Mouse (Mus musculus): ENCODE data around the gene Nle1. TPM values are rescaled to one million over a fixed set of nuclear protein-coding genes. Genes with fewer than 3 reads are reported as not detected.
A peak's percentile ranks its signal among the peaks of the same experiment; 100 is the strongest.

The Nle1 gene
- total RNA-seq, 2 experiments from 2014 or later: 11.9 to 12.1 TPM

GRCm38 (mm10) chr11:82914711-82915352, 6.6 kb upstream of the Nle1 start:
- DNase-seq: no peak

DNA sequence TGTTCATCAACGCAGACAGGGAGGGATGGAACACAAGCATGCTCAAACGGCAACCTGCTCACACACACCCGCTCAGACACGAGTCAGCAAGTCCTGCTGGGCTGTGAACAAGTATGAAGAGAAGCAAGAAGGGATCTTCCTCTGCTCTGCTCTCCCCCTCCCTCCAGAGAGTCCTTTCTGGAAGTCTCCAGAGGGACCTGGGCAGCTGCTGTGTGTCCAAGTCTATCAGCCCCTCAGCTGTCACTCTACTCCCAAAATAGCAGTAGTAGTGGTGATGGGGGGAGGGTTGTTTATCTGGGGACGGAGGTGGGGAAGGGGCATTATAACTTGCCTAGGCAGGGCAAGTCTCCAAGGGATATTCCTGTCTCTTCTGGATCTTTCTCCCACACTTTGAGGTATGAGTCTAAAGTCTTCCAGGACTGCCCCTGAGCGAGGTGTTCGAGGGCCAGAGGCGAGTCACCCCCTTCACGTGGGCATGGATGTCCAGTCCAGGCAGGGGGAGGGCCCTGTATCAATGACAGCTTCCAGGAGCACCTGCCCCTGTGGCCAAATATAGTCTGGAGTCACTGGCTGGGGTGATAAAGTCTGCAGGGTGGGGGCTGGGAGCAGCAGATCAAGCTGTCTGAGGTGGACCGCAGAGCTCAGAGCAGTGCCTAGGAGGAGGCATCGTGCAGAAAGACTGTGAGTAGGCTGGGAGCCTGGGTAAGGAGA, 2.6 kb upstream of the Nle1 start:
- DNase-seq: peak; percentile 85

GRCm38 (mm10) chr11:82910250-82910649, 2.0 kb upstream of the Nle1 start, which contains the start of gene Unc45b:
TSS of gene Unc45b (plus strand) at chr11:82910550.
- no peak for DNase-seq

GRCm38 (mm10) chr11:82908608-82908989, 388 bp upstream of the Nle1 start:
- no peak for DNase-seq

DNA sequence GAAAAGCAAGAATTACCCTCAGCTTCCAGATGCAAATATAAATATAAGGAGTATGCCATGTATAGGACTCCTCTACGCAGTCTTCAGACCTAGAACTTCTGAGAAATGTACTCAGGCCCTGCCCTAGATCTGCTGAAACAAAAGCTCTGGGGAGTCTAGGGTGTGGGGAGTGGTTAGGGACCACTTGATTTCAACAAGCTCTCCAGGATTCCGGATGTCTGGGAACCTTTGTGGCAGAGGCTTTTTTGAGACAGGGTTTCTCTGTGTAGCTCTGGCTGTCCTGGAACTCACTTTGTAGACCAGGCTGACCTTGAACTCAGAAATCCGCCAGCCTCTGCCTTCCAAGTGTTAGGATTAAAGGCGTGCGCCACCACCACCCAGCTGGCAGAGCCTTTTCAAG, 2.4 kb downstream of the Nle1 start:
- no peak for DNase-seq

- DNase-seq: no peak
These were observed 3.3 kb downstream of the Nle1 start for GRCm38 (mm10) chr11:82904952-82905351.

DNA sequence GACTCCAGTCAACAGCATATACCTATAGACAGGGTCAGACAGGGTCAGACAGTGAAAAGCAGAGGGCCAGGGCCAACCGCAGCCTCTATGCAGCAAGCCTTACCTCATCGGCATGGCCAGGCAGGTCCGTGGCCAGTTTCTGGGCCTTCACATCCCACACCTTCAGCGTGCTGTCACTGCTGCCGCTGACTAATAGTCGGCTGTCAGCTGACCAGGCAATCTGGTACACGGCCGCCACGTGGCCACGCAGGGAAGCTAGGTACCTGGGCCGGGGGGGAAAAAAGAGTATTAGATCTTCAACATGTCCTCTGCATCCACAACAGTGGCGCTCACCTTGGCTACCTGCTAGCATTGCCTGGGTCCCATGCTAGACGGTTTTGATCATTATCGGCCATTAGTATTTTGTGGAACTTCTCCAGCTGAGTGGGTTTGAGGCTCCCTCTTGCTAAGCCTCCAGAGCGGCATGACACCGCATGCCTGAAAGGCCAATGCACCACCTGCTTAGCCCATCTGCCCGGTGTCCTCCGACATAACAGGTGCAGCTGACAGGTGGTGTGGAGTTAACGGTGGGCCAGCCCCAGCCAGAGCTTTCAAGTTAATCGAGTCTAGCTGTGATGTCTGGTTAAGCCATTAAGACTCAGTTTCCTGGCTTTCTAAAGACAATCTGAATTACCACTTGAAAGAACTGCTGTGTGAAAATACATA, 6.5 kb downstream of the Nle1 start:
- DNase-seq: no peak

- DNase-seq: no peak
These were observed 8.5 kb downstream of the Nle1 start for GRCm38 (mm10) chr11:82899720-82900119.

DNA sequence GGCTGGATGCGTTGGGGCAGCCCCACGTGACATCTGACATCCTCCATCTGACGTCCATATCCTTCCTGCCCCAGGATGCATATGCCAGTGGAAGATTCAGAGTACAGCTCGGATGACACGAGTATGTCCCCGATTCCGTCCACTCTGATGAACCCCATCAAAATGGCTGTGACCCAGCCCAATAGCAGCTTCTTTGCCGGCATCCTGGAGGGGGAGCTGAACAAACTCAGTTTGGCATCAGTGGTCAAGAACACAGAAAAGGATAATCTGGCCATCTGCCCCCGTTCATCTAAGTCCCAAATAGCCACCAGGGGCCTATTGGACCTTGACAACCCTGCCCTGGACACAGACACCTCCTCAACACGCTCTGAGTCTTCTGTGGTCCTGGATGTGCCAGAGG, 10.7 kb downstream of the Nle1 start:
- no peak for DNase-seq

- no peak for DNase-seq
These were observed 16.3 kb downstream of the Nle1 start, which contains the start of gene Fndc8 for GRCm38 (mm10) chr11:82891936-82892335. TSS of gene Fndc8 (plus strand) at chr11:82892124.

DNA sequence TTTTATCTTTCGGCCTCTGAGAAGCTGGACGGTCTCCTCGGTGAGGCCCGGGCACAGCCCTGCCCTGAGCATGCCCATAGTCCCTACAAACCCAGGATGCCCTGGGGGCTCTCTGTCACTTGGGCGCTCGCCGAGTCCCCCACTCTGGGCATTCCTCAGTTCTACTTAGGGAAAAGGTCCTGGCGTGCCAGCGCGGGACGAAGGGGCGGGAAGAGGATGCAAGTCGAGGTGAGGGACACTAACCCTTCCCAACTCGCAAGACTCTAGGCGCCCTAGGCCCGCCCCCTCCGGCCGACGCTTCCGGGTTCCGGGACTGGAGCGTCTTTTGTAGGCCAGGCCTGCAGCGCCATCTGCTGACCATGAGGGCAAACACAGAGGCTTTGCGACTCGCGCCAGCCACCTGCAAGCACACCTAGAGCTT, 17.9 kb downstream of the Nle1 start, which contains the start of gene Rad51d:
Rad51d (minus strand) TSS at position 273 of the 421 bp plus-strand sequence.
- peak; percentile 89 for DNase-seq

- DNase-seq: no peak
These were observed 18.5 kb downstream of the Nle1 start for GRCm38 (mm10) chr11:82889524-82890341.

- no peak for DNase-seq
These were observed 19.7 kb downstream of the Nle1 start for GRCm38 (mm10) chr11:82888491-82888946.

- no peak for DNase-seq
These were observed 21.7 kb downstream of the Nle1 start for GRCm38 (mm10) chr11:82886559-82886958.

GRCm38 (mm10) chr11:82883180-82883579, 25.0 kb downstream of the Nle1 start:
- DNase-seq: no peak

GRCm38 (mm10) chr11:82877726-82878344, 30.4 kb downstream of the Nle1 start:
- DNase-seq: no peak

DNA sequence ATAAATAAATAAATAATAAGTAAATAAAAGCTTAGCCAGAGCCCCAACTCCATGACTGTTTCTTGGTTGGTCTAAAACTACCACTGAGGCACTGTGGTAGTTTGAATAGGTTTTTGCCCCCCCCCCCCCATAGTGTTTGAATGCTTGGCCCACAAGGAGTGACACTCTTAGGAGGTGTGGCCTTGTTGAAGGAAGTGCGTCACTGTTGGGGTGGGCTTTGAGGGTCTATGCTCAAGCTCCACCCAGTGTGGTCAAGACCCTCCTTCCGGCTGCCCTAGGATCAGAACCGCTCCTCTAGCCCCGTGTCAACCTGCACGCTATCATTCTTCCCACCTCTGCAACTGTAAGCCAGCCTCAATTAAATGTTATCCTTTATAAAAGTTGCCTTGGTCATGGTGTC, 32.6 kb downstream of the Nle1 start:
- no peak for DNase-seq

DNA sequence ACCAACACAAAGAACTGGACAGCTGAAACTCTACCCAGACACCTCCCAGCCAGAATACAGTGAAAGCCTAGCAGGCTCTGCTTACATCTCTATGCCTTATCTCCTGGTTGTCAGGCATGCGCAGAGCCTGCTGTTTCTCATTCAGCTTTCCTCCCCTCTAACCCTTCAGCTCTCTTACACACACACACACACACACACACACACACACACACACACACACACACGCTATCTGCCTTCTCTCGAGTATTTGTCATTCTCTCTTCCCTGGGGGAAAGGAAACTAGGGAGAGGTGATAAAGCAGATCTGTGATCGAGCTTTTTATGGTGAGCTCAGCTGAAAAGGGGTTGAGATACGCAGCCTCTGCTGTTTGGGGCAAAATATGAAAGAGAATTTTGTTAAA, 33.3 kb downstream of the Nle1 start:
- DNase-seq: no peak

- peak; percentile 92 for DNase-seq
These were observed 37.2 kb downstream of the Nle1 start, which contains the start of gene Rffl for GRCm38 (mm10) chr11:82871031-82871446. TSS of gene Rffl (minus strand) at chr11:82871210.

- DNase-seq: peak; percentile 75
These were observed 37.8 kb downstream of the Nle1 start for GRCm38 (mm10) chr11:82870173-82871030.
